Mouse (Mus musculus) midbrain, embryonic 12.5 days (tissue): ENCODE data around the gene 1700030J22Rik. TPM values are rescaled to one million over a fixed set of nuclear protein-coding genes. Genes with fewer than 3 reads are reported as not detected.
A peak's percentile ranks its signal among the peaks of the same experiment; 100 is the strongest.

Source experiments
- ATAC-seq: fragments of 200-750 bp; cut with Nextera tagmentation; 2 replicates; pipeline ENCODE4 v1.8.0; 2017; ENCODE audit warnings: low read depth, moderate TSS enrichment, moderate library complexity; ENCODE audit not compliant: low FRiP score
- H3K27ac ChIP-seq: fragments of 300-500 bp; sonication (generic); replicated peaks from 2 replicates; pipeline ENCODE4 v1.5.1; 2016; ENCODE audit warnings: mild to moderate bottlenecking
- H3K27me3 ChIP-seq: fragments of 300-500 bp; sonication (generic); 2 replicates; pipeline ENCODE4 v1.6.1; 2016; ENCODE audit warnings: mild to moderate bottlenecking
- H3K36me3 ChIP-seq: fragments of 300-500 bp; sonication (generic); 2 replicates; pipeline ENCODE4 v1.6.1; 2016
- H3K4me1 ChIP-seq: fragments of 300-500 bp; sonication (generic); 2 replicates; pipeline ENCODE4 v1.6.1; 2016
- H3K4me2 ChIP-seq: fragments of 300-500 bp; sonication (generic); replicated peaks from 2 replicates; pipeline ENCODE4 v1.6.1; 2016; ENCODE audit warnings: mild to moderate bottlenecking, moderate library complexity
- H3K4me3 ChIP-seq: fragments of 300-500 bp; sonication (generic); 2 replicates; pipeline ENCODE4 v1.5.1; 2016; ENCODE audit warnings: mild to moderate bottlenecking
- H3K9ac ChIP-seq: fragments of 300-500 bp; sonication (generic); replicated peaks from 2 replicates; pipeline ENCODE4 v1.6.1; 2016; ENCODE audit warnings: mild to moderate bottlenecking, moderate library complexity
- H3K9me3 ChIP-seq: fragments of 300-500 bp; sonication (generic); 2 replicates; pipeline ENCODE4 v1.6.1; 2016; ENCODE audit warnings: mild to moderate bottlenecking
- WGBS: fragments of 180-500 bp; shearing (Covaris S2); methylation state at CpG from one replicate; pipeline ENCODE4 v1.1.7; 2016; 5-methylcytosine and 5-hydroxymethylcytosine counted together
- polyA plus RNA-seq: library from polyadenylated mRNA; unstranded; fragments of >200 nt; fragmentation: Nextera tagmentation; extraction: Ambion mirVana; gene quantifications from 2 replicates; pipeline ENCODE4 v1.2.1, GENCODE M21; 2016

Gene 1700030J22Rik
- polyA plus RNA-seq, 1 experiment from 2014 or later: 4.3 TPM

DNA sequence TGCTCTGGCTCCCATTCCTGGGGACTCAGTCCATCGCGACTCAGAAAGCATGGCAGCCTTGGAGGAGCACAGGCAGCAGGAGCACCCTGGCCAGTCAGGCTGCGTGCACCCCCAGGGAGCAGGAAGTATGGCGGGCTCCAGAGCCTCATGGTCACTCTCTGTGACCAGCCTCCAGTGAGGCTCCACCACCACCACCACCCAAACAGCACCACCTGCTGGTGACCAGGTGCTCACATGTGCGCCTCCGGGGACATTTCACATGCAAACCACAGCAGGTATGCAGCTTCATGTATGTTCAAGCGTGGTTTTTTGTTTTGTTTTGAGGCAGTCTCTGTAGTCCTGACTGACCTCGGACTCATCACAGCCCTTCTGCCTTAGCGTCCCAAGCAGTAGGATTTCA lies 50.9 kb downstream of the 1700030J22Rik start:
- 81% methylated on average over 9 of the region's 9 CpGs for WGBS

DNA sequence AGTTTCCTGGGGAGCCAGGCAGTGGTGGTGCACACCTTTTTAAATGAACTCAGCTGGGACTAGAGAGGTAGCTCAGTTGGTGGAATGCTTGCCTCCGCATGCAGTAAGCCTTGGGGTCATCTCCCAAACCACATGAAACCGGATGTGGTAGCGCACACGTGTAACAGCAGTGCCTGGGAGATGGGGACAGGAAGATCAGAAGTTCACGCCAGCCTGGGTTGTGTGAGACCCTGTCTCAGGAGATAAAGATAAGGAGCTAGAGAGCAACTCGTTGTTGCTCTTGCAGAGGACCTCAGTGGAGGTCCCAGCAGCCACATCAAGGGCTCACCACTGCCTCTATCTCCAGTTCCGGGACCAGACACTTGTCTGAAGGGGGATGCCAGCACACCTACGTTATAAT lies 55.2 kb downstream of the 1700030J22Rik start:
- peaks cover 28% of the 10 kb centered on the region for H3K36me3 ChIP-seq
- no peak overlapping the region for H3K4me2 ChIP-seq
- H3K9me3 ChIP-seq: no peaks in the 10 kb centered on the region
- no peak for ATAC-seq
- no peaks in the 10 kb centered on the region for H3K27me3 ChIP-seq
- WGBS: 89% methylated on average over 8 of the region's 8 CpGs
- H3K9ac ChIP-seq: no peak overlapping the region
- H3K4me3 ChIP-seq: no peak overlapping the region
- H3K4me1 ChIP-seq: peaks cover 15% of the 10 kb centered on the region
- no peak overlapping the region for H3K27ac ChIP-seq

More for the DNA sequence above, 50.9 kb downstream of the 1700030J22Rik start:
- H3K4me3 ChIP-seq: no peak overlapping the region
- H3K9me3 ChIP-seq: no peaks in the 10 kb centered on the region
- H3K9ac ChIP-seq: no peak overlapping the region
- no peaks in the 10 kb centered on the region for H3K27me3 ChIP-seq
- H3K4me1 ChIP-seq: no peaks in the 10 kb centered on the region
- no peak overlapping the region for H3K27ac ChIP-seq
- no peak for ATAC-seq
- H3K36me3 ChIP-seq: peaks cover 57% of the 10 kb centered on the region
- H3K4me2 ChIP-seq: no peak overlapping the region

DNA sequence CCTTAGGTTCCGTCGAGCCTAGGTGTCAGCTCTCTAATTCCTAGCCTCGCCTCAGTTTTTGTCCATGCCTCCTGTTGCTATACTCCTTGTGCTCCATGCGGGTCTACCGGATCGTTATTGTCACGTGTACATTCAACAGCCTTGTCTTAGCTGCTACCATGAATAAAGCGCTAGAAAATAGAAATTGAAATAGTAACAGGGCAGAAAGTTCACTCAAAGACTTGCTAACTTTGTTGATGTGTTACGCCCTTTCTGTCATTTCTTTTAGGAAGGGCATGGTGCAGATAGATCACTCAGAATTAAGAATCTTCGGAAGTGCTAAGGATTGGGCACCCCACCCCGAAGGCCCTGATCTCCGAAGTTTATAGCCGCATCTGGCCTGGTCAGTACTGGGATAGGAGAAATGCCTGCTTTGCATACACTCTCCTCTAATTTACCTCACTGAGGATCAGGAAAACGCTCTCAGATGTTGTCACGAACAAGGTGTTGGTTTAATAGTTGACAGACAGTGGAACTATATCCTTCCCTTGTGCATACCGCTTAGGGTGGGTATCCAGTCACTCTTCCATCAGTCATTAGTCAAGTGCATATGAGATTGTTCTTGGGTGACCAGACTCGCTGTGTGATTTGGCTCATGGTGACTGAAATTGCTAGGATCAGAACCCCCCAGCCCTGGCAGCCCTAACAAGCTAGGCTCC lies 56.5 kb downstream of the 1700030J22Rik start:
- Histone ChIP-seq H3K36me3 (peaks cover 16% of the 10 kb centered on the region), H3K9ac (peak overlapping the region; percentile 72), H3K4me3 (peak overlapping the region; percentile 85), H3K9me3 (no peaks in the 10 kb centered on the region), H3K4me2 (peak overlapping the region; percentile 72), H3K27me3 (no peaks in the 10 kb centered on the region), H3K4me1 (peaks cover 15% of the 10 kb centered on the region), H3K27ac (0 out of 2 replicates have a peak overlapping the region, but pooled peaks have one; percentile 66)
- WGBS: 36% methylated on average over 17 of the region's 17 CpGs
- no peak for ATAC-seq

DNA sequence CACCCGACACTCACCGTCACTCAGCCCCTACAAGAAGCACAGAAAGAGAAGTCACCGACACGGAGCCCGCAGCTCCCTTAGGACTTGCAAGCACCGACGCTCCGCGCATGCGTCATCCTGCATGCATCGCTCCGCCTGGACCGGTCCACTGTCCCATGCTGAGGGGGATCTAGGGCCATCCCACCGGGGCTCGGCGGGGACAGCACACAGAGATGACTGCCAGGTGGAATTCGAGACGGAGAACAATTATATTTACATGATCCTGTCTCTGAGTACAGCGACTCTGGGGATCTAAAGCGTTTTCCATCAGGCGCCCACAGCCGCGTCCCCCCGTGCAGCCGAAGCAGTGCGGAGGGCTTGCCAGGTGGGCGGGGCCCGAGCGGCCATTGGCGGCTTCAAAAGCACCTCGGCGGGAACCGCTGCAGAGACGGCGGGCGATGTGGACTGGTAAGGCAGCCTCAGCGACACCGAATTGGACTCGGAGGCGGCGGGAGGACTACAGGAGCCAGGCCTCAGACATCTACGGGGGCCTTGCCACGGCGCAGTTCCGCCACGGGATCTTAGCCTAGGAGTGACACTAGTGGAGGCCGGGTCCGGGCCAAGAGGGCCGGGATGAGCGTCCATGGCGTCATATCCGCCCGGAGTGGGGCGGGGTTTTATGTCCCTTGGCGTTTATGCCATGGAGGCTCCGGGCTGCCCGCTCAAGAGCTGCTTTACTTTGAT lies 57.3 kb downstream of the 1700030J22Rik start, which contains the start of the genes Cmc2 and Cenpn:
Cmc2 (minus strand) TSS at position 119 of the 723 bp plus-strand sequence.
Cenpn (plus strand) TSS at position 394 of the 723 bp plus-strand sequence.
- Histone ChIP-seq H3K4me3 (peak within 1 kb of the TSS; percentile 85), H3K27ac (peak within 1 kb of the TSS; percentile 66), H3K4me2 (peak within 1 kb of the TSS; percentile 72), H3K36me3 (peaks cover 9% of the 10 kb centered on the region; the same call in 1 of the 2 replicates), H3K9me3 (no peaks in the 10 kb centered on the region), H3K4me1 (peaks cover 15% of the 10 kb centered on the region), H3K27me3 (no peaks in the 10 kb centered on the region), H3K9ac (peak within 1 kb of the TSS; percentile 72)
- peak; percentile 94 for ATAC-seq
- under 1% methylated on average over 57 of the region's 57 CpGs for whole genome bisulfite sequencing

DNA sequence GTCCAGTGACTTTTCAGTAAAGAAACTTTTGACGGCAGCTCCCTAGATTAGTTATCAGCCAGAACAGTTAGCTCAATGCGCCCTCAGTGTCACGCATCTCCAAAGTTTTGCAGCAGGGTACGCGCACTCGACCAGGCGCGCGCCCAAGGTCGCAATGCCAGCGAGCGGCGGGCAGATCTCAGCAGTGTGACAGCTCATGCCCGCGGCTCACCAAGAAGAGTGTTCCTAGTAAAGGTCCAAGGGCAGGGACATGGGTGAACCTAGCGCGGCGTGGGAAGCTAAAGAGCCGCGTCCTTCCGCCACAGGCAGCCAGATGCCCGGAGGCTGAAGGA lies 57.8 kb downstream of the 1700030J22Rik start:
- no peaks in the 10 kb centered on the region for H3K9me3 ChIP-seq
- no peaks in the 10 kb centered on the region for H3K27me3 ChIP-seq
- peak; percentile 70; the same call in 1 of the 2 replicates for ATAC-seq
- peak overlapping the region; percentile 72 for H3K9ac ChIP-seq
- H3K36me3 ChIP-seq: peaks cover 7% of the 10 kb centered on the region; the same call in 1 of the 2 replicates
- H3K27ac ChIP-seq: peak overlapping the region; percentile 66
- H3K4me2 ChIP-seq: peak overlapping the region; percentile 72
- H3K4me1 ChIP-seq: peaks cover 15% of the 10 kb centered on the region
- peak overlapping the region; percentile 85 for H3K4me3 ChIP-seq
- WGBS: under 1% methylated on average over 22 of the region's 22 CpGs

Other genes with a start within 250 kb of the 1700030J22Rik start
- gene Cdyl2, start 246.0 kb downstream of the 1700030J22Rik start, polyA plus RNA-seq: 5.4 and 6.9 TPM in 2 replicates
- gene Cmc2, start 57.5 kb downstream of the 1700030J22Rik start, polyA plus RNA-seq: 65.5 and 76.1 TPM in 2 replicates
- 32.7 and 35.6 TPM in 2 replicates for gene Cenpn, start 57.2 kb downstream of the 1700030J22Rik start, polyA plus RNA-seq
- 17.7 and 20.8 TPM in 2 replicates for gene Atmin, start 35.6 kb downstream of the 1700030J22Rik start, polyA plus RNA-seq
- gene Gcsh, start 14.6 kb upstream of the 1700030J22Rik start, polyA plus RNA-seq: 107 and 115 TPM in 2 replicates
- gene Pkd1l2, start 103.5 kb upstream of the 1700030J22Rik start, polyA plus RNA-seq: not detected in 2 replicates
- 0.22 TPM in 1 of 2 replicates, not detected in the other for gene Bco1, start 116.9 kb upstream of the 1700030J22Rik start, polyA plus RNA-seq
- gene Gan, start 179.2 kb upstream of the 1700030J22Rik start, polyA plus RNA-seq: 2.6 and 3.2 TPM in 2 replicates